Mouse (Mus musculus) natural killer cell, adult 2 months (primary cell): ENCODE results near the gene Zdhhc4.

Source experiments
- DNase-seq, 2 experiments: peaks; one replicate each; pipeline ENCODE4 v3.0.0; 2022; ENCODE audit warnings: low spot score in 2 of 2

Gene Zdhhc4

GRCm38 (mm10) chr5:143333872-143334271, 4.8 kb upstream of the Zdhhc4 start:
- peak; percentile 66 to 81 for DNase-seq

DNA sequence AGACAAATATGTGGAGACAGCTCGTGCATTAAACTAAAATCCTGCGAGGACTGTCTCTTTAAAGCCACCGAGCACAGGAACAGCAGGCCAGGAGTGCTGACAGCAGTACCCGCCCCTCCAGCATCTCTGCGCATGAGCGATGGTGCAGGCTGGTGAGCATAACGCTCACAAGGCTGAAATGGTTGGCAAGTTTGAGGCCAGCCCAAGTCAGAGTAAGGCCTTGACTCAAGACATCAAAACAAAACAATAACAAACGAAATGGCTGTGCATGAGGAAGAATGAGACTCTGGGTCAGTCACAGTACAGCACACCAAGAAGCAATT, 11.8 kb downstream of the Zdhhc4 start:
- DNase-seq = no peak

- DNase-seq = no peak
These were observed 12.3 kb downstream of the Zdhhc4 start for GRCm38 (mm10) chr5:143316605-143317287.

- DNase-seq = no peak
These were observed 13.6 kb downstream of the Zdhhc4 start for GRCm38 (mm10) chr5:143315514-143315888.

- DNase-seq = peak; percentile 81 to 88
These were observed 14.1 kb downstream of the Zdhhc4 start, which contains the start of gene E130309D02Rik for GRCm38 (mm10) chr5:143314730-143315513. E130309D02Rik (minus strand) TSS chr5:143315360.

DNA sequence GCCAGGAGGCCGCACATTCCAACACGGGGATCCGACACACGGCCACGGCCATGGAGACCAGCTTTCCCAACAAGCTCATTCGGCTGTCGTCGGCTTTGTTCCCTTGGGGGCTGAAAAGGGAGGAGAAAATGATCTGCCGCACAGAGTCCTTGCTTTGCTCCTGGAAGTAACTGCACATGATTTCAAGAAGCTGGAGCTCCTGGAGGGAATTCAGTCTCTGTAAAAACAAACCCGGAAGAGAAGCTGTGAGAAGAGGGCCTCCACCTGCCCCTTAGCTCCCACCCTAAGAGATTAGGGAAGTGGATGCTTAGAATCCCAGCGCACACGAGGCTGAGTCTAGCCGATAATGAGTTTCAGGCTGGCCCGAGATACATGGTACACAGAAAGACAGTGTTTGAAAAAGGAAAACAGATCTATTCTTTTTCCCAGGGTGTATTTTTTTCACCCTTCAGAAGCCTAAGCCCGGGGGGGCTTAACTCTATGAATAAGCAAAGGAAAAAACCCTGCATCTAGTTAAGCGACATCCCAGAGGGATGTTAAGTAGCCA, 14.8 kb downstream of the Zdhhc4 start:
- DNase-seq = no peak

GRCm38 (mm10) chr5:143311886-143312285, 17.2 kb downstream of the Zdhhc4 start:
- DNase-seq = peak; percentile 74 to 84

DNA sequence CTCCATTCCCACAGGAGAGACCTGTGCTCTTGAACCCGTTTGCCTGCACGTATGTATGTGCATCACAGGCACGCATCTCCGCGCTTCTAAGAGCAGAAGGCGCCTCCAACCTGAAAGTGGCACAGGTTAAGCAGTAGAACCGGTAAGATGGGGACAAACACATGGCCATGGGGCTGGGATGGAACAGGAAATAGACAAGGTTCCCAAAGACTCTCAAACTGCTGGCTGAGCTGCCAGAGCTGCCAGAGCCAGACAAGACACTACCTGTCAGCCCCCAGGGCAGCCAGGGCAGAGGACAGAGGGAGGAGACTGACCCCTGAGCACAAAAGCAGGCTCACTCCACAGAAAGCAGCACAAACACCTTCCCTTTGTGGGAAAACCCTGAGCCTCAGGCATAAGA, 19.1 kb downstream of the Zdhhc4 start:
- no peak for DNase-seq

DNA sequence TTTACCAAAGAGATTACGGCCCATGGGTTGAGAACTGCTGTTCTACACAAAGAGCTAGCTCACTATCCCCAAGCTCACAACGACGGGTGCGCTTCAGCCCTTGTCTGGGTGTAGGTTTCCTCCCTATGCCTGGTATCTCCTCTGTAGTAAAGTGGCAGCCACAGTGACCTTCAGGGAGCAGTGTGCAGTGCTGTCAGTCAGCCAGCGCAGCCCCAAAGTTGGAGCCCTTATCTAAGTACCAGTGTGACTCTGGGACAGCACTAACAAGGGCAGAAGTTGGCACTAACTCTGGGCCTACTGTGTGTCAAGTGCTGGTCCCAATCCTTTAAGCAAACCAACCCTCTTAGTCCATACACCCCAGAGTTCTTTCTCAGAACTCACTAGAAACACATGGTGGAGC, 20.2 kb downstream of the Zdhhc4 start:
- no peak for DNase-seq

- no peak for DNase-seq
These were observed 24.8 kb downstream of the Zdhhc4 start for GRCm38 (mm10) chr5:143304251-143304650.

DNA sequence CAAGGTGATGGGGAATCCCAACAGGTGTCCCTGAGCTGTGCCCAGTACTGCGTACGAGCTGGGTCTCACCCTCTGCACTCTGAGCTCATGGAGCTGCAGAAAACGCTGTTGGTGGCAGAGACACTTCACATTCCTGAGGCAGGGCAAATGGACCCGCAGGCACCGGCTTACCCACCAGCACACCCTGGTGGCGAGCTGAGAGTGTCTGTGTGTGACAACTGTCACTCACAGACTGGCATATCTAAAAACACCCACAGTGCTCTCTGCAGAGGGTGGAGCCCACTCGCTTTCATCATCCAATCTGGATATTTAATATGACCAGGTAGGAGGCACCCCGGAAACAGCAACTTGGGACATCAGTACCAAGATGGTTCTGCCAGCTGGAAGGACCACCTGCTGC, 27.8 kb downstream of the Zdhhc4 start:
- DNase-seq = no peak

DNA sequence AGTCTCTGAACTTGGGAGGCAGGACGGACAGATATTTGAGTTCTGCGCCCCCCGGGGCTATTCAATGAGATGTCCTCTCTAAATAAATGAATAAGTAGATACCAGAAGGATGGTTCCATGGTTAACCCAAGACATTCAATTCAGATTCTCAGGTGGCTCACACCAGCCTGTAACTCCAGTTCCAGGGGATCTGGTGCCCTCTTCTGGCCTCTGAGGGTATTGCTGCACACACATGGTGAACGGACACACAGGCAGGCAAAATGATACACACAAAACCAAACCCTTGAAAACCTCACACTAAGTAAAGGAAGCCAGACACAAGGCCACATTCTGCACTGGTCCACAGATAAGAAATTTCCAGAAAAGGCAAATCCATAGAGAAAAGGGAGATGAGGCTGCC, 29.4 kb downstream of the Zdhhc4 start:
- DNase-seq = peak; percentile 36 to 54

- no peak for DNase-seq
These were observed 30.7 kb downstream of the Zdhhc4 start for GRCm38 (mm10) chr5:143298391-143298790.

GRCm38 (mm10) chr5:143297986-143298385, 31.1 kb downstream of the Zdhhc4 start:
- no peak for DNase-seq

- DNase-seq = no peak
These were observed 33.7 kb downstream of the Zdhhc4 start for GRCm38 (mm10) chr5:143295330-143295729.

- DNase-seq = no peak
These were observed 34.2 kb downstream of the Zdhhc4 start for GRCm38 (mm10) chr5:143294862-143295261.

DNA sequence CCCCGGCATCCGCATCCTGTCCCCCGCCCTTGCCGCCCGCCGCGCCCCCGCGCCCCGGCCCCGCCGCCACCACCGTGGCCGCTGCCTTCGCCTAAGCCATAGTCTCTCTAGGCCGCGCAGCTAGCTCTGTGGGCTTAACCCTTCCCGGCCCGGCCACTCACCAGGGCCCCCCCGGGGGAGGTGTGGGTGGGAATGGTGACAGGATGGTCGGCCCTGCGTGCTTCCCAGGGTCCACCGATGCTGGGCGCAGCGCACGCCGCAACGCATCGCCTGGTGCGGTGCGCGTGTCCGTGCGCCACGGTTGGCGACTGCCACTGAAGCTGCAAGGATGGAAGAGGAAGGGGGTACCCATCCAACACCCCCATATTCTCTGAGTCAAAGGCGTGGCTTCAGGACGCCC, 35.7 kb downstream of the Zdhhc4 start, which contains the start of gene Zfp853:
Gene Zfp853 (minus strand): TSS at position 220 of the 400 bp plus-strand sequence.
- no peak for DNase-seq

GRCm38 (mm10) chr5:143292879-143293278, 36.2 kb downstream of the Zdhhc4 start:
- no peak for DNase-seq

GRCm38 (mm10) chr5:143289299-143289698, 39.8 kb downstream of the Zdhhc4 start:
- DNase-seq = no peak

- no peak for DNase-seq
These were observed 40.6 kb downstream of the Zdhhc4 start for GRCm38 (mm10) chr5:143288378-143288911.

DNA sequence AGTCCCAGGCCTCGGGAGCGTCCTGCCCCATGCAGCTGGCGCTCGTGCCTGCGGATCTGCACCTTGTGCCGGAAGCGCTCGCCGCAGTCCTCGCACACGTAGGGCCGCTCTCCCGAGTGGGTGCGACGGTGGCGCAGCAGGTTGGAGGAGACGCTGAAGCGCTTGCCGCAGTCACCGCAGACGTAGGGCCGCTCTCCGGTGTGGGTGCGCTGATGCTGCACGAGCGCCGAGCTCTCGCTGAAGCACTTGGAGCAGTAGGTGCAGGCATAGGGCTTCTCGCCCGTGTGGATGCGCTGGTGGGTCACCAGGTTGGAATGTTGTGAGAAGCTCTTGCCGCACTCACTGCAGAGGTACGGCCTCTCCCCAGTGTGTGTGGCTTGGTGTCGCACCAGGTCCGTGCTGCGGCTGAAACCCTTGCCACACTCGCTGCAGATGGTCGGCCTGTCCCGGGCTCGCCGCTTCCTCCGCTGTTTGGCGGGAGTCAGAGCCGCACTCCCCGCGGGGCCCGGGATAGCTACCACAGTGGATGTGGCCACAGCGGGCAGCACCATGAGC, 41.2 kb downstream of the Zdhhc4 start:
- no peak for DNase-seq

GRCm38 (mm10) chr5:143284762-143285161, 44.3 kb downstream of the Zdhhc4 start:
- no peak for DNase-seq
